Mouse (Mus musculus) ES-E14 (cell line): ENCODE measurements at regions not wholly inside any gene's neighbourhood (a gene's known extent, or its start where the extent isn't known, plus 50 kb on each side); places are given as distances from the start of the nearest gene placed in this dataset.

Experiments
- MAFK ChIP-seq: IDR thresholded peaks from 2 replicates; pipeline ENCODE4 v1.6.1; 2014; ENCODE audit warnings: mild to moderate bottlenecking, low read depth, low read length, inconsistent platforms; ENCODE audit not compliant: insufficient read depth
- ZNF384 ChIP-seq: IDR thresholded peaks from 2 replicates; pipeline ENCODE4 v1.6.1; 2012; ENCODE audit warnings: low read depth, low read length, inconsistent platforms

- no peak for TF ChIP-seq ZNF384
- TF ChIP-seq MAFK, result no peak
Observed at GRCm38 (mm10) chr4:153118824-153119646, 363.6 kb downstream of the Ajap1 start.
